Mouse (Mus musculus): ENCODE data around the gene Cabp2.

GRCm38 (mm10) chr19:4055947-4056693 lies 25.3 kb upstream of the Cabp2 start:
- TF ChIP-seq CTCF (IDR thresholded peaks at IDR 0.05; ENCODE audit: low read depth, low read length): no peak
- no peak for TF ChIP-seq POLR2A (IDR thresholded peaks at IDR 0.05; ENCODE audit: borderline replicate concordance, low read depth, low read length)
